18 mouse cellular contexts compared by ENCODE assay signal in the genomic region with DNA sequence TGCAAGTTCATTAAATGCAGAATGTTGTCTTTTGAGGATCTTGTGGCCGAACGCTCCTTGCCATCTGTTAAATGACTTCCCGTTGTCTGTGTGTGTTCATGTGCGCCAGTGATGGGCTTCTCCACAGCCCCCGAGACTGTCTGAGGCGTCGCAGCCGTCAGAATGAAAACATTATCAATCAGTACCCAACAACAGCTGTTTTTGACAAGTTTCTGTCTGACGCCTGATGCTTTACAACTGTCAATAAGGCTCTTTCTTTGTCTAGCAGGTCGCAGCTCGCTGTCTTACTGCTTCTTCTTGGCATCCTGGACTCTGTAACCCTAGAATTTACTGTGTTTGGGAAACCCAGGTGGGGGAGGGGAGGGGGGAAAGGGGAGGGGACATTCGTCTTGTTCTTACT.
DNase-seq lines count a peak whose midpoint lies in the region; ATAC-seq and TF ChIP-seq lines count a peak whose summit lies in the region.
"Had no signal": no experiment of that assay in that cellular context is flagged by ENCODE, and none has a peak within 500 bp of the region (broad histone marks: within the 10 kb centered on the region; RNA-seq: fewer than 3 reads in every experiment).

No protein-coding gene starts in this region.

- no peak for DNase-seq in hindbrain, embryonic 11.5 days (ENCODE audit: low spot score)
- DNase-seq in hindbrain, embryonic 10.5 days (ENCODE audit: low spot score): no peak
- DNase-seq in thymus, adult 2 months: no peak
- DNase-seq in thymus, adult 18-20 months: no peak
- DNase-seq in thymus, postnatal 25 days: peak; percentile 24
- no peak for DNase-seq in adrenal gland, adult 18-20 months (ENCODE audit: low spot score in 2 of 2)
- DNase-seq: adrenal gland, postnatal 36 days; heart, adult 2 months; kidney, adult 11 months; layer of hippocampus, adult 9-11 months; lung, postnatal 14 days; spleen, adult 18-20 months had no signal

- H3K36me3 ChIP-seq in hindbrain, embryonic 11.5 days (ENCODE audit: control insufficient read depth, insufficient read depth, low read length): no peaks in the 10 kb centered on the region
- H3K36me3 ChIP-seq in hindbrain, embryonic 10.5 days: peaks cover 8% of the 10 kb centered on the region
- peaks cover 5% of the 10 kb centered on the region; the same call in 1 of the 2 replicates for H3K36me3 ChIP-seq in thymus, adult 2 months (ENCODE audit: control insufficient read depth, insufficient read depth, low read length)
- H3K36me3 ChIP-seq in hindbrain, embryonic 13.5 days: 0 out of 2 replicates have a peak, but pooled peaks cover 5% of the 10 kb centered on the region
- no peaks in the 10 kb centered on the region for H3K36me3 ChIP-seq in intestine, embryonic 15.5 days

- H3K27ac ChIP-seq in hindbrain, embryonic 11.5 days (ENCODE audit: low read depth, low read length): no peak overlapping the region
- H3K27ac ChIP-seq in hindbrain, embryonic 10.5 days: no peak overlapping the region
- peak overlapping the region; percentile 72 for H3K27ac ChIP-seq in thymus, adult 2 months (ENCODE audit: control insufficient read depth, insufficient read depth, low read length)
- 0 out of 2 replicates have a peak overlapping the region, but pooled peaks have one; percentile 15 for H3K27ac ChIP-seq in hindbrain, embryonic 13.5 days
- H3K27ac ChIP-seq in intestine, embryonic 15.5 days: no peak overlapping the region
- H3K27ac ChIP-seq: heart, adult 2 months; liver, embryonic 12.5 days; midbrain, embryonic 10.5 days; stomach, postnatal 0 days had no signal

- no peak overlapping the region for H3K4me2 ChIP-seq in hindbrain, embryonic 11.5 days (replicated peaks; ENCODE audit: low read depth, low read length)
- peak overlapping the region; percentile 36 for H3K4me2 ChIP-seq in hindbrain, embryonic 13.5 days
- no peak overlapping the region for H3K4me2 ChIP-seq in intestine, embryonic 15.5 days (replicated peaks)
- H3K4me2 ChIP-seq: liver, embryonic 12.5 days had no signal

- ATAC-seq in hindbrain, embryonic 11.5 days (ENCODE audit: low FRiP score): peak; percentile 31; the same call in 1 of the 2 replicates
- ATAC-seq in hindbrain, embryonic 13.5 days (ENCODE audit: low FRiP score): 0 out of 2 replicates have a peak, but pooled peaks have one; percentile 52
- no peak for ATAC-seq in intestine, embryonic 15.5 days
- ATAC-seq: liver, embryonic 12.5 days had no signal

- no peaks in the 10 kb centered on the region for H3K27me3 ChIP-seq in hindbrain, embryonic 11.5 days (ENCODE audit: control insufficient read depth, insufficient read depth, low read length)
- no peaks in the 10 kb centered on the region for H3K27me3 ChIP-seq in hindbrain, embryonic 10.5 days (ENCODE audit: insufficient read depth, poor library complexity, severe bottlenecking)
- no peaks in the 10 kb centered on the region for H3K27me3 ChIP-seq in thymus, adult 2 months (ENCODE audit: control insufficient read depth, insufficient read depth, low read length)
- no peaks in the 10 kb centered on the region for H3K27me3 ChIP-seq in hindbrain, embryonic 13.5 days
- H3K27me3 ChIP-seq in intestine, embryonic 15.5 days (replicated peaks): no peaks in the 10 kb centered on the region
- H3K27me3 ChIP-seq: liver, embryonic 12.5 days had no signal

- WGBS in hindbrain, embryonic 11.5 days: 32% methylated on average over 12 of the region's 12 CpGs
- 32% methylated on average over 12 of the region's 12 CpGs for WGBS in hindbrain, embryonic 10.5 days
- WGBS in thymus, adult 2 months: 84% methylated on average over 12 of the region's 12 CpGs
- WGBS in hindbrain, embryonic 13.5 days: 21% methylated on average over 12 of the region's 12 CpGs
- 39% methylated on average over 12 of the region's 12 CpGs for WGBS in intestine, embryonic 15.5 days

- TF ChIP-seq POLR2A in thymus, adult 2 months (IDR thresholded peaks at IDR 0.05; ENCODE audit: control insufficient read depth, extremely low read depth, insufficient read depth, low read length, poor library complexity): no peak

- H3K4me1 ChIP-seq in hindbrain, embryonic 11.5 days (replicated peaks; ENCODE audit: control insufficient read depth, insufficient read depth, low read length): no peaks in the 10 kb centered on the region
- H3K4me1 ChIP-seq in hindbrain, embryonic 10.5 days (replicated peaks): peaks cover 26% of the 10 kb centered on the region
- H3K4me1 ChIP-seq in thymus, adult 2 months (replicated peaks; ENCODE audit: control insufficient read depth, insufficient read depth, low read length): peaks cover 21% of the 10 kb centered on the region
- H3K4me1 ChIP-seq in hindbrain, embryonic 13.5 days (replicated peaks): peaks cover 24% of the 10 kb centered on the region
- H3K4me1 ChIP-seq in intestine, embryonic 15.5 days (replicated peaks): no peaks in the 10 kb centered on the region
- H3K4me1 ChIP-seq: liver, embryonic 12.5 days; midbrain, embryonic 10.5 days had no signal

- no peak for TF ChIP-seq CTCF in thymus, adult 2 months (IDR thresholded peaks at IDR 0.05; ENCODE audit: borderline replicate concordance, control insufficient read depth, extremely low read depth, insufficient read depth, low read length, poor library complexity)

- no peak overlapping the region for H3K4me3 ChIP-seq in hindbrain, embryonic 11.5 days (ENCODE audit: low read depth, low read length)
- H3K4me3 ChIP-seq in hindbrain, embryonic 10.5 days: no peak overlapping the region
- no peak overlapping the region for H3K4me3 ChIP-seq in thymus, adult 2 months (ENCODE audit: control insufficient read depth, insufficient read depth, low read length)
- H3K4me3 ChIP-seq in hindbrain, embryonic 13.5 days: no peak overlapping the region
- no peak overlapping the region for H3K4me3 ChIP-seq in intestine, embryonic 15.5 days (replicated peaks)
- H3K4me3 ChIP-seq: heart, adult 2 months; liver, embryonic 12.5 days; midbrain, embryonic 10.5 days had no signal

- no peaks in the 10 kb centered on the region for H3K9me3 ChIP-seq in hindbrain, embryonic 11.5 days (ENCODE audit: control insufficient read depth, low read length)
- no peaks in the 10 kb centered on the region for H3K9me3 ChIP-seq in hindbrain, embryonic 10.5 days
- H3K9me3 ChIP-seq in hindbrain, embryonic 13.5 days: no peaks in the 10 kb centered on the region
- H3K9me3 ChIP-seq in intestine, embryonic 15.5 days: no peaks in the 10 kb centered on the region
- H3K9me3 ChIP-seq: G1E; liver, embryonic 12.5 days; midbrain, embryonic 10.5 days had no signal

- no peak overlapping the region for H3K9ac ChIP-seq in hindbrain, embryonic 11.5 days (ENCODE audit: low read depth, low read length)
- H3K9ac ChIP-seq in hindbrain, embryonic 13.5 days: no peak overlapping the region
- no peak overlapping the region for H3K9ac ChIP-seq in intestine, embryonic 15.5 days
- H3K9ac ChIP-seq: liver, embryonic 12.5 days had no signal

Comparison
In these comparisons a context has a peak if more than half of its experiments do, and no peak if none do; other contexts are left out.
1. H3K27ac ChIP-seq: peak in thymus, adult 2 months (single experiment) and hindbrain, embryonic 13.5 days (single experiment); none in hindbrain, embryonic 11.5 days (single experiment), hindbrain, embryonic 10.5 days (single experiment) and intestine, embryonic 15.5 days (single experiment).